21 mouse cellular contexts compared by ENCODE assay signal in genomic region chr10:37741581-37741980, GRCm38 (mm10).
DNase-seq lines count a peak whose midpoint lies in the region; ATAC-seq and TF ChIP-seq lines count a peak whose summit lies in the region.
"Had no signal": no experiment of that assay in that cellular context is flagged by ENCODE, and none has a peak within 500 bp of the region (broad histone marks: within the 10 kb centered on the region; RNA-seq: fewer than 3 reads in every experiment).

No protein-coding gene starts in this region.

- 0 out of 2 replicates have a peak, but pooled peaks cover 7% of the 10 kb centered on the region for H3K4me1 ChIP-seq in kidney, embryonic 16.5 days (ENCODE audit: insufficient read depth, low read length)
- no peaks in the 10 kb centered on the region for H3K4me1 ChIP-seq in limb, embryonic 13.5 days
- H3K4me1 ChIP-seq in midbrain, embryonic 13.5 days (replicated peaks): no peaks in the 10 kb centered on the region
- H3K4me1 ChIP-seq: embryonic facial prominence, embryonic 15.5 days; forebrain, embryonic 12.5 days; hindbrain, embryonic 15.5 days had no signal

- DNase-seq in kidney, adult 8-10 months: no peak
- peak; percentile 2 for DNase-seq in Patski (ENCODE audit: low read depth, low spot score)
- peak; percentile 7 for DNase-seq in fat pad, adult 2 months (ENCODE audit: extremely low read depth, low read depth, low spot score)
- DNase-seq in adrenal gland, postnatal 4 days (ENCODE audit: low spot score in 2 of 2): no peak
- DNase-seq: adrenal gland, adult 2 months; adrenal gland, postnatal 25 days; cerebellum, adult 2 months; cerebellum, postnatal 14 days; embryo, embryonic 11 days; gastrocnemius, adult 2 months; gastrocnemius, postnatal 25 days; heart, postnatal 36 days had no signal

- no peak for TF ChIP-seq CTCF in Patski (IDR thresholded peaks at IDR 0.05)

- H3K9me3 ChIP-seq in kidney, embryonic 16.5 days (ENCODE audit: low read length): no peaks in the 10 kb centered on the region; the same call in 1 of the 2 replicates
- H3K9me3 ChIP-seq in limb, embryonic 13.5 days: no peaks in the 10 kb centered on the region
- no peaks in the 10 kb centered on the region for H3K9me3 ChIP-seq in midbrain, embryonic 13.5 days
- H3K9me3 ChIP-seq: embryonic facial prominence, embryonic 15.5 days; forebrain, embryonic 12.5 days; hindbrain, embryonic 15.5 days had no signal

- ATAC-seq in kidney, embryonic 16.5 days (ENCODE audit: low FRiP score, low TSS enrichment): peak; percentile 82; the same call in 1 of the 2 replicates
- ATAC-seq in Patski: no peak
- ATAC-seq in limb, embryonic 13.5 days (ENCODE audit: low FRiP score, low read depth): peak; percentile 66; the same call in 1 of the 2 replicates
- no peak for ATAC-seq in midbrain, embryonic 13.5 days
- ATAC-seq: forebrain, embryonic 16.5 days had no signal

- 7% methylated on average over 2 of the region's 2 CpGs for WGBS in kidney, embryonic 16.5 days
- 14% methylated on average over 2 of the region's 2 CpGs for WGBS in limb, embryonic 13.5 days
- WGBS in midbrain, embryonic 13.5 days: 55% methylated on average over 2 of the region's 2 CpGs

- no peaks in the 10 kb centered on the region for H3K27me3 ChIP-seq in kidney, embryonic 16.5 days (ENCODE audit: insufficient read depth, low read length)
- H3K27me3 ChIP-seq in Patski: no peaks in the 10 kb centered on the region
- no peaks in the 10 kb centered on the region for H3K27me3 ChIP-seq in limb, embryonic 13.5 days
- no peaks in the 10 kb centered on the region for H3K27me3 ChIP-seq in midbrain, embryonic 13.5 days
- H3K27me3 ChIP-seq: CH12.LX; embryonic facial prominence, embryonic 15.5 days; forebrain, embryonic 12.5 days; heart, embryonic 13.5 days; hindbrain, embryonic 15.5 days had no signal

- in situ Hi-C loops in Patski (cut with MboI; ENCODE audit: low pct_unique_long_range_greater_than_20kb): no loop called here

- POLR2A ChIA-PET in Patski (lab: Charles Lee): no interaction called here

- H3K27ac ChIP-seq in kidney, embryonic 16.5 days (ENCODE audit: low read length): 0 out of 2 replicates have a peak overlapping the region, but pooled peaks have one; percentile 34
- H3K27ac ChIP-seq in limb, embryonic 13.5 days: no peak overlapping the region
- no peak overlapping the region for H3K27ac ChIP-seq in midbrain, embryonic 13.5 days
- H3K27ac ChIP-seq: embryonic facial prominence, embryonic 15.5 days; forebrain, embryonic 12.5 days; gastrocnemius, adult 2 months; heart, embryonic 13.5 days; hindbrain, embryonic 15.5 days had no signal

- no peak overlapping the region for H3K4me2 ChIP-seq in kidney, embryonic 16.5 days (replicated peaks; ENCODE audit: low read depth, low read length)
- H3K4me2 ChIP-seq in limb, embryonic 13.5 days (replicated peaks): no peak overlapping the region
- H3K4me2 ChIP-seq in midbrain, embryonic 13.5 days (replicated peaks): no peak overlapping the region
- H3K4me2 ChIP-seq: embryonic facial prominence, embryonic 15.5 days; forebrain, embryonic 12.5 days; heart, embryonic 13.5 days; hindbrain, embryonic 15.5 days had no signal

- H3K9ac ChIP-seq in kidney, embryonic 16.5 days (replicated peaks; ENCODE audit: low read length): no peak overlapping the region
- H3K9ac ChIP-seq in limb, embryonic 13.5 days: no peak overlapping the region
- no peak overlapping the region for H3K9ac ChIP-seq in midbrain, embryonic 13.5 days (replicated peaks)
- H3K9ac ChIP-seq: embryonic facial prominence, embryonic 15.5 days; forebrain, embryonic 12.5 days; heart, embryonic 13.5 days; hindbrain, embryonic 15.5 days had no signal

- no peaks in the 10 kb centered on the region for H3K36me3 ChIP-seq in kidney, embryonic 16.5 days (ENCODE audit: insufficient read depth, low read length)
- H3K36me3 ChIP-seq in limb, embryonic 13.5 days: no peaks in the 10 kb centered on the region
- H3K36me3 ChIP-seq in midbrain, embryonic 13.5 days: no peaks in the 10 kb centered on the region
- H3K36me3 ChIP-seq: embryonic facial prominence, embryonic 15.5 days; forebrain, embryonic 12.5 days; heart, embryonic 13.5 days; hindbrain, embryonic 15.5 days had no signal

- CTCF ChIA-PET in Patski (lab: Charles Lee): interaction anchor here (2.0 kb wide), 1 partner anchor 13 kb away, joined by 7 read pairs; no protein-coding TSS in a partner anchor

- H3K4me3 ChIP-seq in kidney, embryonic 16.5 days (ENCODE audit: low read length): no peak overlapping the region
- H3K4me3 ChIP-seq in limb, embryonic 13.5 days: no peak overlapping the region
- no peak overlapping the region for H3K4me3 ChIP-seq in midbrain, embryonic 13.5 days (replicated peaks)
- H3K4me3 ChIP-seq: embryonic facial prominence, embryonic 15.5 days; forebrain, embryonic 12.5 days; gastrocnemius, adult 2 months; heart, embryonic 13.5 days; hindbrain, embryonic 15.5 days had no signal

Comparison
In these comparisons a context has a peak if more than half of its experiments do, and no peak if none do; other contexts are left out.
1. ATAC-seq: peak in kidney, embryonic 16.5 days (single experiment) and limb, embryonic 13.5 days (single experiment); none in Patski (single experiment) and midbrain, embryonic 13.5 days (single experiment).
2. DNase-seq: peak in Patski (single experiment) and fat pad, adult 2 months (single experiment); none in kidney, adult 8-10 months (0 of 2) and adrenal gland, postnatal 4 days (0 of 2).